Mouse (Mus musculus): Measurements from ENCODE around the gene Ap2b1.
A peak's percentile ranks its signal among the peaks of the same experiment; 100 is the strongest.

DNA sequence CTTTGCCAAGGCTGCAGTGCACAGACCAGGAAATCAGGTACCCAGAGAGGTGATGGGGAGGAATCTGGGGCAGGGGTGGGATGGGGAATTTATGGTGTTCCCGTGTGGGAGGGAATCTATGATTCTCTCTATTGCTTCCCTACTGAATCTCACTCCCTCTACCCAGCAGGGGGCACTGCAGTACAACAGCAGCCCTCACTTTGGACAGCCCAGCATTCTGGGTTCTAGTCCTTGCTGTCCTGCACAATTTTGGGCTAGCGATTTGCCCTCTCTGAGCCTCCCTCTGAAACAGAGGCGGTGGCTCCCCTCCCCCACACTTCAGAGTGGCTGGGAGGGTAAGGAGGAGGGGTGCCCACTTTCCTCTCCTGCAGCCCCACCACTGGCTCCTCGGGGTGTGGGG lies 121.5 kb downstream of the Ap2b1 start:
- TF ChIP-seq CTCF (IDR thresholded peaks at IDR 0.05; ENCODE audit: control insufficient read depth, insufficient read depth, insufficient replicate concordance, low read depth, low read length) (peak; percentile 30; the same call in 1 of the 2 replicates), POLR2A (IDR thresholded peaks at IDR 0.05; ENCODE audit: control insufficient read depth, low read depth, low read length) (no peak)
